Mouse (Mus musculus) G1E (cell line): ENCODE results near the gene Jagn1. TPM values are rescaled to one million over a fixed set of nuclear protein-coding genes. Genes with fewer than 3 reads are reported as not detected.

Experiments
- ATAC-seq: 2 replicates; pipeline ENCODE4 v1.8.0; 2016; ENCODE audit warnings: mild to moderate bottlenecking; ENCODE audit not compliant: insufficient number of reproducible peaks, poor library complexity, low FRiP score, severe bottlenecking; ENCODE audit errors: extremely low read depth
- DNase-seq: peaks from one replicate; pipeline ENCODE4 v3.0.0; 2012; ENCODE audit warnings: low spot score
- H3K27me3 ChIP-seq: 2 replicates; pipeline ENCODE4 v1.6.1; 2012; ENCODE audit warnings: mild to moderate bottlenecking, low read length, inconsistent platforms; ENCODE audit not compliant: insufficient read depth
- H3K36me3 ChIP-seq: replicated peaks from 2 replicates; pipeline ENCODE3; 2012; ENCODE audit warnings: mild to moderate bottlenecking, inconsistent platforms
- H3K4me1 ChIP-seq: 2 replicates; pipeline ENCODE4 v1.6.1; 2012; ENCODE audit warnings: low read depth, low read length, inconsistent platforms, mixed read lengths; ENCODE audit not compliant: insufficient read depth
- H3K4me3 ChIP-seq: 2 replicates; pipeline ENCODE4 v1.5.1; 2012; ENCODE audit warnings: low read depth, mild to moderate bottlenecking, inconsistent platforms, low read length, moderate library complexity, mixed read lengths
- H3K9me3 ChIP-seq: replicated peaks from 2 replicates; pipeline ENCODE4 v1.6.1; 2012; ENCODE audit warnings: inconsistent platforms
- CTCF ChIP-seq: IDR thresholded peaks from 2 replicates; pipeline ENCODE4 v1.5.1; 2012; ENCODE audit warnings: low read depth, low read length, inconsistent platforms, mixed read lengths
- GATA1 ChIP-seq: IDR thresholded peaks from 2 replicates; pipeline ENCODE4 v1.6.1; 2012; ENCODE audit warnings: borderline replicate concordance, low read length, inconsistent platforms, mixed read lengths
- GATA2 ChIP-seq: IDR thresholded peaks from 2 replicates; pipeline ENCODE4 v1.6.1; 2012; ENCODE audit warnings: low read depth, low read length, inconsistent platforms, borderline replicate concordance
- POLR2AphosphoS5 ChIP-seq: IDR thresholded peaks from 2 replicates; pipeline ENCODE4 v1.6.1; 2012; ENCODE audit warnings: low read depth, low read length, inconsistent platforms; ENCODE audit not compliant: insufficient replicate concordance
- TAL1 ChIP-seq: conservative IDR thresholded peaks from 2 replicates; pipeline ENCODE4 v1.6.1; 2012; ENCODE audit warnings: low read depth, low read length, inconsistent platforms, mixed read lengths
- polyA plus RNA-seq: library from polyadenylated mRNA; stranded (reverse); fragments of >175 nt; gene quantifications from 2 replicates; pipeline ENCODE4 v1.2.3, GENCODE M21; 2012
- total RNA-seq, 2 experiments: library from RNA; stranded (forward) in 1 of 2; stranded (reverse) in 1 of 2; fragments of 200-1000 nt in 1 of 2; fragments of >200 nt in 1 of 2; fragmentation: Nextera tagmentation in 1 of 2; gene quantifications; 2 replicates each; pipeline ENCODE4 v1.2.3; 2014 to 2017

Jagn1 gene
- total and polyA plus RNA-seq, 3 experiments, result 5.6 to 19.4 (median 12.9) TPM

DNA sequence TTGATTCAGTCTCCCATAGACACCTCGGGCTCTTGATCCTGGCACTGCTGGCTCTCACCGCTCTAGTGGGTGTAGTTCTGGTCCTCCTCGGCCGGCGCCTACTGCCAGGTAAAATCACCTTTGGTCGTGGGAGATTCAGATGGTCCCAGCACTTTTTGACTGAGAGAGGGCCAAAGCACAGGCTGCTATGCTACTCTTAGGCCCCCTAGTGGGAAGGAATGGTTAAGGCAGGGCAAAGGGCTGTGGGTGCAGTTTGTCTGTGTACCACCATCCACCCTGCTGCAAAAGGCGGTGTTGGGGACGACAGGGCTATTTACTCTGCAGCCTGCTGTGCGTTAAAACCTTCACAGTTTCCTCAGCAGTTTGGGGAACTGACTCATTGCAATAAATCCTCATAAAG is 26.7 kb downstream of the Jagn1 start:
- Histone ChIP-seq H3K9me3 (peaks cover 4% of the 10 kb centered on the region; the same call in 1 of the 2 replicates), H3K4me1 (peaks cover 27% of the 10 kb centered on the region), H3K36me3 (no peaks in the 10 kb centered on the region), H3K27me3 (peaks cover 72% of the 10 kb centered on the region), H3K4me3 (no peak overlapping the region)
- ATAC-seq (peak; percentile 38; the same call in 1 of the 2 replicates), DNase-seq (peak; percentile 40)
- TF ChIP-seq TAL1 (no peak), CTCF (peak; percentile 74), POLR2AphosphoS5 (no peak)

DNA sequence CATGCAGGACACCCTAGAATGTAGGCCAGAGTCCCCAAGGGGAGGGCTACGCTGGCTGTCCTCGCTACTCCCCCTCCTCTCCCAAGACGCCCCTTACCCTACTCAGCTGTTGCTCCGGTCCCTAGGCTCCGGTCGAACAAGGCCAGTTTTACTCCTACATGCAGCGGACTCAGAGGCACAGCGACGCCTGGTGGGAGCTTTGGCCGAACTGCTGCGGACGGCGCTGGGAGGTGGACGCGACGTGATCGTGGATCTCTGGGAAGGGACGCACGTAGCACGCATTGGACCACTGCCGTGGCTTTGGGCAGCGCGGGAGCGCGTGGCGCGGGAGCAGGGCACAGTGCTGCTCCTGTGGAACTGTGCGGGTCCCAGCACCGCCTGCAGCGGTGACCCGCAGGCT is 27.1 kb downstream of the Jagn1 start:
- Histone ChIP-seq H3K4me3 (0 out of 2 replicates have a peak overlapping the region, but pooled peaks have one; percentile 4), H3K27me3 (peaks cover 72% of the 10 kb centered on the region)

DNA sequence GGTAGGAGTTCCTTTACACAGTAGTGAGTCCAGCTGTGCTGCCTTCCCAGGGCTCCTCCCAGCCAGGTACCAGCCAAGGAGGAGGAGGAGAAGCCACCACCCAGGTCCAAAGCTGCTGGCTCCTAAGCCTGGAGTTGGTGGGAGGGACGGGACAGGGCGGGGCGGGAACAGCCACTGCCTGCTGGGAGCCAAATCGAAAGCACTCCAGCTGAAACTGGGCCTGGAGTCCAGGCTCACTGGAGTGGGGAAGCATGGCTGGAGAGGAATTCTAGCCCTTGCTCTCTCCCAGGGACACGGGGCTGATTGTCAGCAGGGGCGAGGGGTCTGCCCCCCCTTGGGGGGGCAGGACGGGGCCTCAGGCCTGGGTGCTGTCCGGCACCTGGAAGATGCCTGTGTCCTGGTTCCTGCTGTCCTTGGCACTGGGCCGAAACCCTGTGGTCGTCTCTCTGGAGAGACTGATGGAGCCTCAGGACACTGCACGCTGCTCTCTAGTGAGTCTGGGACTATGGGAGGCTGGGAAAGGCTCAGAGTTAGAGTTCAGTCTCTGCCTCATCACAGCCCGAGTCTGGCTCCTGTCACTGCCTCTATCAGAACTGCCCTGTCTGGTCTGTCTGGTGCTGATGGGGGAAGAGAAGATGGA is 29.0 kb downstream of the Jagn1 start, which contains the start of gene Il17rc:
Gene Il17rc (plus strand): TSS at position 131 of the 640 bp plus-strand sequence.
- TF ChIP-seq TAL1, result no peak
- no peak for TF ChIP-seq GATA1
- no peak for TF ChIP-seq GATA2
- TF ChIP-seq CTCF, result no peak
- no peak for TF ChIP-seq POLR2AphosphoS5
- ATAC-seq (no peak), DNase-seq (no peak)
- Histone ChIP-seq H3K36me3 (no peaks in the 10 kb centered on the region), H3K9me3 (peaks cover 4% of the 10 kb centered on the region; the same call in 1 of the 2 replicates), H3K4me3 (no peak within 1 kb of the TSS), H3K4me1 (peaks cover 31% of the 10 kb centered on the region), H3K27me3 (peaks cover 70% of the 10 kb centered on the region)

More for the DNA sequence above, 27.1 kb downstream of the Jagn1 start:
- ATAC-seq (no peak), DNase-seq (no peak)
- Histone ChIP-seq H3K4me1 (peaks cover 28% of the 10 kb centered on the region), H3K36me3 (no peaks in the 10 kb centered on the region), H3K9me3 (peaks cover 4% of the 10 kb centered on the region; the same call in 1 of the 2 replicates)
- TF ChIP-seq TAL1 (no peak), GATA1 (no peak), CTCF (no peak), POLR2AphosphoS5 (no peak), GATA2 (no peak)

DNA sequence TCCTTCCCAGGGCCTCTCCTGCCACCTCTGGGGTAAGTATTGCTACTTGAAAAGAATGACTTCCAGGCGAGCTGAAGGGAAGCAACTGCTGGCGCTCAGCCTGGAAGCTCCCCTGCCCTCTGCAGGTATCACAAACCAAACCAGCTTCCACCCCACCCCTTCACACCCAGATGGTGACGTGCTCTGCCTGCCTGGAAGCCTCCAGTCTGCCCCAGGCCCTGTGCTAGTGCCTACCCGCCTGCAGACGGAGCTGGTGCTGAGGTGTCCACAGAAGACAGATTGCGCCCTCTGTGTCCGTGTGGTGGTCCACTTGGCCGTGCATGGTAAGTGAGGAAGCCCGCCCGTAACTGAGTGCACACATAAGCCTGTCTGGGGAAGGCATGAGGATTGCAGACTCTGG is 29.7 kb downstream of the Jagn1 start:
- Histone ChIP-seq H3K4me1 (peaks cover 36% of the 10 kb centered on the region), H3K36me3 (no peaks in the 10 kb centered on the region), H3K9me3 (peaks cover 4% of the 10 kb centered on the region; the same call in 1 of the 2 replicates), H3K4me3 (no peak overlapping the region), H3K27me3 (peaks cover 77% of the 10 kb centered on the region)
- ATAC-seq (no peak), DNase-seq (no peak)
- TF ChIP-seq TAL1 (no peak), CTCF (no peak), GATA1 (no peak), POLR2AphosphoS5 (no peak), GATA2 (no peak)

DNA sequence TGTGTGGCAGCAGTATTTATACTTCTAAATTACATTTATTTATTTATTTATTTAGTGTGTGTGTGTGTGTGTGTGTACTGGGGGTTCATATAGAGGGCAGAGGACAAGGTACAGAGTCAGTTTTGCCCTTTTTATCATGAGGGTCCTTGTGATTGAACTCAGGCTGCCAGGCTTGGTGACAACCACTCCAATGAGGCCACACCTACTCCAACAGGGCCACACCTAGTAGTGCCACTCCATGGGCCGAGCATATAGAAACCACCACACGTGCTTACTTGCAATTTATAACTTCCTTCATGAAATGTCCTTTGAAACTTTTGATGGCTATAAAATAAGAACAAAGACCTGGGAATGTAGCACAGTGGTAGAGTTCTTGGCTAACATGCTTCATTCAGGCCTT is 30.9 kb downstream of the Jagn1 start:
- H3K27me3 ChIP-seq, result peaks cover 79% of the 10 kb centered on the region
- H3K4me3 ChIP-seq, result no peak overlapping the region

DNA sequence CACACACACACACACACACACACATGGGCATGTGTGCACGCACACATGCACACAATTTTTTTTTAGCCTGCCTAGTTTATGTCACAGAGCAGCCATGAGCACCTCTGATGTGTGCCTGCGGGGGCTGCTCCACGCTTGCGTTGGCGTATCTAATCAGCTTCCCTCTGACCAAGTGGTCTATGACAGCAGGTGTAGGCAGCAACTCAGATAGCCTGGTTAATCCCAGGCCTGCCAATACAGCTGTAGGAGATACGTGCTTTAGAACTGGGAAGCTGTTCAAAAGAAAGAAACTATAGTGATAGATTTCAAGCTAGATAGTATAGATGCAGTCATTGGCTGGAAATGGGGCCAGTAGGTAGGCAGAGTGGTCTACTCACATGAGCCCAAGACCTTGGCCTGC is 31.3 kb downstream of the Jagn1 start:
- no peak for DNase-seq
- Histone ChIP-seq H3K4me3 (no peak overlapping the region), H3K9me3 (peaks cover 4% of the 10 kb centered on the region; the same call in 1 of the 2 replicates), H3K36me3 (no peaks in the 10 kb centered on the region), H3K27me3 (peaks cover 77% of the 10 kb centered on the region), H3K4me1 (peaks cover 35% of the 10 kb centered on the region)
- ATAC-seq, result no peak
- TF ChIP-seq POLR2AphosphoS5, result no peak
- no peak for TF ChIP-seq TAL1
- no peak for TF ChIP-seq GATA1
- no peak for TF ChIP-seq CTCF
- TF ChIP-seq GATA2, result no peak

More for the DNA sequence above, 30.9 kb downstream of the Jagn1 start:
- Histone ChIP-seq H3K36me3 (no peaks in the 10 kb centered on the region), H3K4me1 (peaks cover 36% of the 10 kb centered on the region), H3K9me3 (peaks cover 4% of the 10 kb centered on the region; the same call in 1 of the 2 replicates)
- TF ChIP-seq TAL1 (no peak), GATA2 (no peak), GATA1 (no peak), POLR2AphosphoS5 (no peak), CTCF (no peak)
- DNase-seq (no peak), ATAC-seq (no peak)
